Mouse (Mus musculus): ENCODE data around the gene Gm9639. TPM values are rescaled to one million over a fixed set of nuclear protein-coding genes. Genes with fewer than 3 reads are reported as not detected.
"Not testable (repeated sequence)": the region's sequence is repeated elsewhere in the genome, so short reads cannot be mapped to it uniquely, and the experiment has no call there.

Gm9639 gene
- polyA plus RNA-seq, 1 experiment from 2014 or later = not detected

GRCm38 (mm10) chr10:77804095-77804494, 9.2 kb upstream of the Gm9639 start:
- Histone ChIP-seq H3K9me3 (ENCODE audit: control insufficient read depth, low read depth, low read length) (no peaks in the 10 kb centered on the region), H3K4me1 (ENCODE audit: control insufficient read depth, insufficient read depth, low read length) (no peaks in the 10 kb centered on the region), H3K27ac (ENCODE audit: low read length) (no peak overlapping the region), H3K4me3 (ENCODE audit: low read depth, low read length) (no peak overlapping the region), H3K27me3 (ENCODE audit: control insufficient read depth, insufficient read depth, low read length) (no peaks in the 10 kb centered on the region), H3K9ac (replicated peaks; ENCODE audit: low read depth, low read length) (no peak overlapping the region), H3K4me2 (replicated peaks; ENCODE audit: low read depth, low read length) (no peak overlapping the region), H3K36me3 (ENCODE audit: control insufficient read depth, insufficient read depth, low read length) (no peaks in the 10 kb centered on the region)
- 54% methylated on average over 3 of the region's 3 CpGs for WGBS
- no peak for ATAC-seq (ENCODE audit: insufficient number of reproducible peaks, insufficient read depth, low FRiP score, low read depth)

- WGBS = 60% methylated on average over 8 of the region's 8 CpGs
- no peak within 1 kb of the TSS for H3K9ac ChIP-seq (replicated peaks; ENCODE audit: low read depth, low read length)
- H3K27ac ChIP-seq (ENCODE audit: low read length) = no peak within 1 kb of the TSS
- no peaks in the 10 kb centered on the region for H3K36me3 ChIP-seq (ENCODE audit: control insufficient read depth, insufficient read depth, low read length)
- H3K4me1 ChIP-seq (ENCODE audit: control insufficient read depth, insufficient read depth, low read length) = no peaks in the 10 kb centered on the region
- no peaks in the 10 kb centered on the region for H3K9me3 ChIP-seq (ENCODE audit: control insufficient read depth, low read depth, low read length)
- H3K4me2 ChIP-seq (replicated peaks; ENCODE audit: low read depth, low read length) = no peak within 1 kb of the TSS
- H3K27me3 ChIP-seq (ENCODE audit: control insufficient read depth, insufficient read depth, low read length) = no peaks in the 10 kb centered on the region
- no peak within 1 kb of the TSS for H3K4me3 ChIP-seq (ENCODE audit: low read depth, low read length)
- no peak for ATAC-seq (ENCODE audit: insufficient number of reproducible peaks, insufficient read depth, low FRiP score, low read depth)
Observed at GRCm38 (mm10) chr10:77798921-77799508, 4.1 kb upstream of the Gm9639 start, which contains the start of gene Gm19668. Gene Gm19668, minus strand, starts transcription at chr10:77799133.

GRCm38 (mm10) chr10:77798164-77798920, 3.5 kb upstream of the Gm9639 start:
- H3K36me3 ChIP-seq (ENCODE audit: control insufficient read depth, insufficient read depth, low read length); H3K27ac ChIP-seq (ENCODE audit: low read length); H3K4me2 ChIP-seq (replicated peaks; ENCODE audit: low read depth, low read length); H3K4me3 ChIP-seq (ENCODE audit: low read depth, low read length); H3K9me3 ChIP-seq (ENCODE audit: control insufficient read depth, low read depth, low read length); H3K4me1 ChIP-seq (ENCODE audit: control insufficient read depth, insufficient read depth, low read length); ATAC-seq (ENCODE audit: insufficient number of reproducible peaks, insufficient read depth, low FRiP score, low read depth); H3K27me3 ChIP-seq (ENCODE audit: control insufficient read depth, insufficient read depth, low read length); H3K9ac ChIP-seq (replicated peaks; ENCODE audit: low read depth, low read length): not testable (repeated sequence)
- 32% methylated on average over 3 of the region's 3 CpGs for WGBS

- no peak overlapping the region for H3K4me2 ChIP-seq (replicated peaks; ENCODE audit: low read depth, low read length)
- no peaks in the 10 kb centered on the region for H3K9me3 ChIP-seq (ENCODE audit: control insufficient read depth, low read depth, low read length)
- WGBS = 21% methylated on average over 3 of the region's 3 CpGs
- no peak overlapping the region for H3K4me3 ChIP-seq (ENCODE audit: low read depth, low read length)
- no peaks in the 10 kb centered on the region for H3K27me3 ChIP-seq (ENCODE audit: control insufficient read depth, insufficient read depth, low read length)
- H3K27ac ChIP-seq (ENCODE audit: low read length) = no peak overlapping the region
- no peaks in the 10 kb centered on the region for H3K36me3 ChIP-seq (ENCODE audit: control insufficient read depth, insufficient read depth, low read length)
- no peak overlapping the region for H3K9ac ChIP-seq (replicated peaks; ENCODE audit: low read depth, low read length)
- ATAC-seq (ENCODE audit: insufficient number of reproducible peaks, insufficient read depth, low FRiP score, low read depth) = no peak
- H3K4me1 ChIP-seq (ENCODE audit: control insufficient read depth, insufficient read depth, low read length) = no peaks in the 10 kb centered on the region
Observed at GRCm38 (mm10) chr10:77797677-77798076, 2.8 kb upstream of the Gm9639 start.

- Histone ChIP-seq H3K4me3 (ENCODE audit: low read depth, low read length) (no peak overlapping the region), H3K9me3 (ENCODE audit: control insufficient read depth, low read depth, low read length) (no peaks in the 10 kb centered on the region), H3K27me3 (ENCODE audit: control insufficient read depth, insufficient read depth, low read length) (no peaks in the 10 kb centered on the region), H3K4me1 (ENCODE audit: control insufficient read depth, insufficient read depth, low read length) (no peaks in the 10 kb centered on the region), H3K27ac (ENCODE audit: low read length) (no peak overlapping the region), H3K36me3 (ENCODE audit: control insufficient read depth, insufficient read depth, low read length) (no peaks in the 10 kb centered on the region), H3K4me2 (replicated peaks; ENCODE audit: low read depth, low read length) (no peak overlapping the region), H3K9ac (replicated peaks; ENCODE audit: low read depth, low read length) (no peak overlapping the region)
- no peak for ATAC-seq (ENCODE audit: insufficient number of reproducible peaks, insufficient read depth, low FRiP score, low read depth)
- WGBS = 87% methylated on average over 2 of the region's 2 CpGs
Observed at GRCm38 (mm10) chr10:77788621-77789020, 6.3 kb downstream of the Gm9639 start.

- H3K9ac ChIP-seq (replicated peaks; ENCODE audit: low read depth, low read length); H3K4me1 ChIP-seq (ENCODE audit: control insufficient read depth, insufficient read depth, low read length); H3K4me2 ChIP-seq (replicated peaks; ENCODE audit: low read depth, low read length); H3K27me3 ChIP-seq (ENCODE audit: control insufficient read depth, insufficient read depth, low read length); H3K4me3 ChIP-seq (ENCODE audit: low read depth, low read length); H3K27ac ChIP-seq (ENCODE audit: low read length); H3K9me3 ChIP-seq (ENCODE audit: control insufficient read depth, low read depth, low read length); ATAC-seq (ENCODE audit: insufficient number of reproducible peaks, insufficient read depth, low FRiP score, low read depth); H3K36me3 ChIP-seq (ENCODE audit: control insufficient read depth, insufficient read depth, low read length): not testable (repeated sequence)
- WGBS = 71% methylated on average over 1 of the region's 1 CpGs
Observed at GRCm38 (mm10) chr10:77787876-77788275, 7.0 kb downstream of the Gm9639 start, which contains the start of gene Gm7137. Gene Gm7137, minus strand, starts transcription at chr10:77788200.

- not testable (repeated sequence) for H3K4me1 ChIP-seq (ENCODE audit: control insufficient read depth, insufficient read depth, low read length); H3K4me2 ChIP-seq (replicated peaks; ENCODE audit: low read depth, low read length); H3K4me3 ChIP-seq (ENCODE audit: low read depth, low read length); ATAC-seq (ENCODE audit: insufficient number of reproducible peaks, insufficient read depth, low FRiP score, low read depth); H3K27ac ChIP-seq (ENCODE audit: low read length); H3K27me3 ChIP-seq (ENCODE audit: control insufficient read depth, insufficient read depth, low read length); H3K36me3 ChIP-seq (ENCODE audit: control insufficient read depth, insufficient read depth, low read length); H3K9ac ChIP-seq (replicated peaks; ENCODE audit: low read depth, low read length); H3K9me3 ChIP-seq (ENCODE audit: control insufficient read depth, low read depth, low read length)
- 88% methylated on average over 1 of the region's 3 CpGs for WGBS
Observed at GRCm38 (mm10) chr10:77783396-77783795, 11.5 kb downstream of the Gm9639 start.

- WGBS = no CpG with 5 or more reads among the region's 1 CpGs
Observed at GRCm38 (mm10) chr10:77782442-77782841, 12.4 kb downstream of the Gm9639 start, which contains the start of gene Gm3250. Gene Gm3250, minus strand, starts transcription at chr10:77782542.

More at GRCm38 (mm10) chr10:77782442-77782841, 12.4 kb downstream of the Gm9639 start, which contains the start of gene Gm3250:
- not testable (repeated sequence) for H3K4me1 ChIP-seq (ENCODE audit: control insufficient read depth, insufficient read depth, low read length); ATAC-seq (ENCODE audit: insufficient number of reproducible peaks, insufficient read depth, low FRiP score, low read depth); H3K4me3 ChIP-seq (ENCODE audit: low read depth, low read length); H3K9ac ChIP-seq (replicated peaks; ENCODE audit: low read depth, low read length); H3K9me3 ChIP-seq (ENCODE audit: control insufficient read depth, low read depth, low read length); H3K36me3 ChIP-seq (ENCODE audit: control insufficient read depth, insufficient read depth, low read length); H3K4me2 ChIP-seq (replicated peaks; ENCODE audit: low read depth, low read length); H3K27ac ChIP-seq (ENCODE audit: low read length); H3K27me3 ChIP-seq (ENCODE audit: control insufficient read depth, insufficient read depth, low read length)
